Mouse (Mus musculus): ENCODE measurements around the gene Selenop. TPM values are rescaled to one million over a fixed set of nuclear protein-coding genes. Genes with fewer than 3 reads are reported as not detected.

Selenop gene
- polyA plus RNA-seq, 1 experiment from 2014 or later: 75.1 TPM

GRCm38 (mm10) chr15:3323041-3323440, 54.7 kb downstream of the Selenop start:
- Histone ChIP-seq H3K4me3 (no peak overlapping the region), H3K27ac (no peak overlapping the region), H3K9me3 (no peaks in the 10 kb centered on the region), H3K4me1 (replicated peaks) (no peaks in the 10 kb centered on the region), H3K27me3 (ENCODE audit: insufficient read depth, poor library complexity, severe bottlenecking) (no peaks in the 10 kb centered on the region), H3K36me3 (no peaks in the 10 kb centered on the region)
- no peak for DNase-seq (ENCODE audit: low spot score)

Other genes starting within 250 kb of the Selenop start
- gene Ccdc152, start 35.0 kb downstream of the Selenop start, polyA plus RNA-seq (2016; fragmentation: Nextera tagmentation; extraction: Ambion mirVana): not detected in 2 replicates

Data from hindbrain, embryonic 10.5 days (tissue).